Mouse (Mus musculus) cerebellum, adult 11 months (tissue): ENCODE measurements around the gene Gm11238.
"Not testable (repeated sequence)": the region's sequence is repeated elsewhere in the genome, so short reads cannot be mapped to it uniquely, and the experiment has no call there.

ENCODE experiments used
- DNase-seq: peaks from one replicate; pipeline ENCODE4 v3.0.0; 2022

The Gm11238 gene

GRCm38 (mm10) chr4:73607581-73607980 is at the start of gene Gm11238:
Gm11238 (plus strand) TSS chr4:73607881.
- not testable (repeated sequence) for DNase-seq

- no peak for DNase-seq
These were observed 8.4 kb upstream of the Gm11238 start for GRCm38 (mm10) chr4:73599248-73599647.

- DNase-seq: not testable (repeated sequence)
These were observed 15.0 kb downstream of the Gm11238 start, which contains the start of gene Gm11237 for GRCm38 (mm10) chr4:73622684-73623083. Gm11237 (plus strand) TSS chr4:73622984.

GRCm38 (mm10) chr4:73637821-73638220 is 30.1 kb downstream of the Gm11238 start, which contains the start of gene Gm11236:
Gm11236 (plus strand) TSS chr4:73638121.
- DNase-seq: not testable (repeated sequence)

- not testable (repeated sequence) for DNase-seq
These were observed 54.2 kb downstream of the Gm11238 start for GRCm38 (mm10) chr4:73661864-73662263.

GRCm38 (mm10) chr4:73668054-73668453 is 60.4 kb downstream of the Gm11238 start, which contains the start of gene Gm11239:
Gm11239 (plus strand) TSS chr4:73668354.
- not testable (repeated sequence) for DNase-seq

- not testable (repeated sequence) for DNase-seq
These were observed 75.5 kb downstream of the Gm11238 start, which contains the start of gene Gm428 for GRCm38 (mm10) chr4:73683216-73683615. Gm428 (plus strand) TSS chr4:73683516.
